Mouse (Mus musculus) heart, postnatal 10 days (tissue): ENCODE data around the gene Csnk2a2. TPM values are rescaled to one million over a fixed set of nuclear protein-coding genes. Genes with fewer than 3 reads are reported as not detected.

Experiments used
- DNase-seq, 2 experiments: peaks; one replicate each; pipeline ENCODE4 v3.0.0; 2021
- intact Hi-C: fragments of 180-260 bp; cut with DNase I; formaldehyde crosslinking; loops from one replicate; pipeline ENCODE4 v1.15.1; 2025
- total RNA-seq, 2 experiments: library from RNA; stranded (reverse); gene quantifications; 2 replicates each; pipeline ENCODE4 v1.2.3; 2021

Csnk2a2 gene
- total RNA-seq, result 10 to 100 TPM; 44.3 to 44.7 TPM

DNA sequence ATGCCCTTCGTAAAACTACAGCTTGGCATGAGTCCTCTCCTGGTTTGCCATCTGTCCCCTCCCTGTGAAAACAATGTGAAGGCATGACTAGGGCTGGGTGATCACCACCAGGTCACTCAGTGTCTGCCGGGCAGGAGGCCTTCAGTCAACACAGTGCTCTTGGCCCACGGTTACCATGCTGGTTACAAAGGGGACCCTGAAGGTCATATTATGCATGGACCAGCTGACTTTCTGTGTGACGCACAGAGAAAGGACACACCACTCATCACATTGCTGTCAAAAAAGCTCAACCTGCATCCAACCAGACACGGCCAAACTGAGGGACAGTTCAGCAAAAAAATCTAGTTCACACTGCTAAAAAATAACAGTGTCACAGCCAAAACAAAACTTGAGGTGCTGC lies at the start of gene Csnk2a2:
Gene Csnk2a2 (minus strand): TSS at position 34 of the 400 bp plus-strand sequence.
- DNase-seq, result no peak
- intact Hi-C loops, result no loop called here

DNA sequence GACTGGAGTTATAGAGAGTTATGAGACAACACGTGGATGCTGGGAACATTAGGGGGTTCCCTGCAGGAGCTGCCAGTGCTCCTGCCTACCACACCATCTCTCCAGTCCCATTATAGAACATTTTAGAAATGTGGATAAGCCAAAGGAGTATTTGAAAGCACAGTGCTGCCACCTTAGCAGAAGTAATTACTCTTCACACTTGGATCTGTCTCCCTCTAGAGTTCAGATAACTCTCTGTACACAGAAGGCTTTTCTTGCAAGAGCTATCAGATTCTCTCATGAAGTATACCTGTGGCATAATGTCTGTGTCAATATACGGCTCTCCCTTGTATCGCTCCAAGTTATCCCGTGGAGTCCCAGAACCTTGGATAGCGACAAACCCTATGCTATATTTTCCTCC lies 49.6 kb upstream of the Csnk2a2 start:
- DNase-seq, result no peak
- intact Hi-C loops, result loop anchor here (5.0 kb wide), 1 partner anchor 192 kb away; no protein-coding TSS in a partner anchor

DNA sequence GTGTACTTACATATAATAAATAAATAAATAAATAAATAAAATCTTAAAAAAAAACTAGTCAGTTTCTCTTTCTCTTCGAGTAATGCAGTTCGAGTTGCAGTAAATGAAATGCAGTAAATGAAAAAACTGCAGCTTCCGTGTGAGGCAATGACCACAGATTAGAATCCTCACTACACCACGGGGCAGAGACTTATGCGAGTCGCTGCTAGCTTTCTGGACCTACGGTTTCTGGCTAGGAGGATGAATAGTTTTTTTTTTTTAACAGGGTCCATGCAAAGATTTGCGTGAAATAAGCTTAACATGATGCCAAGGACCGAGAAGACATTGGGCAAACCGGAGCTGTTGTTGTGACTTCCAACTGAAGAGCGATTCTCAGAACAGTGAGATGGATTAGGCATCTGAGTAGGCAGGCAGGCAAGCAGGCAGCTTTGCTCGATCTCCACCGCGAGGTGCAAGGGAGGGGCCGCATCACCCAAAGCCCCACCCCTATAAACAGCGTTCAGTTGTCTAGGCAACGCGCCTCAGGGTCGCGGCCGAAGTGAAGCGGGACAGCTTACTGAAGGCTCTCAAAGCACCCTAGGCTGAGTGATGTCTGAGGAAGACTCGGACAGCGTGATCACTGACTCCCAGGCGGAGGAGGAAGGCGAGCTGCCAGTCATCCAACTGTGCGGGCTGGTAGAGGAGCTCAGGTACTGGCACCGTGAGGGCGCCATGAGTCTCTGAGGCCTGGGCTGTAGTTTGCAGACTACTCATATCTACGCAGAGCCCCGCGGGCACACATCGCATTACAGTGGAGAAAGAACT lies 43.9 kb upstream of the Csnk2a2 start, which contains the start of gene Ccdc113:
Gene Ccdc113 (plus strand): TSS at position 502 of the 804 bp plus-strand sequence.
- peak; percentile 54 to 62 for DNase-seq

DNA sequence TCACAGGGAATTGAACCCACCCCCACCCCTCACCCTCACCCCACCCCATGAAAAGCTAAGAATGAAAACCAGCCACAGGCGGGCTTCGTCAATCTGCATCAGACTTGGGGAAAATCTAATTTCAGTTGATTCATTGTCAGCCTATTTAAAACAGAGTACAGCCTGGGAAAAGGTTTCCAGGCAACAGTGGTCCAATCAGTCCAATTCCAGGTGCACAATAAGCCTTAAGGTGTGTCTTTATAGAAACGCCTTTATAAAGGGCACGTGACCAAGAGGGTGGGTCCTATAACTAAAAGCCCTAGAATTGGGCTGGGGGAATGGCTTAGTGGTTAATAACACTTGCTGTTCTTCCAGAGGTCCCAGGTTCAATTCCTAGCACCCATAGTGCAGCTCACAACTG lies 42.4 kb upstream of the Csnk2a2 start:
- no peak for DNase-seq
- intact Hi-C loops, result no loop called here

More for the DNA sequence above, 43.9 kb upstream of the Csnk2a2 start, which contains the start of gene Ccdc113:
- intact Hi-C loops, result no loop called here

DNA sequence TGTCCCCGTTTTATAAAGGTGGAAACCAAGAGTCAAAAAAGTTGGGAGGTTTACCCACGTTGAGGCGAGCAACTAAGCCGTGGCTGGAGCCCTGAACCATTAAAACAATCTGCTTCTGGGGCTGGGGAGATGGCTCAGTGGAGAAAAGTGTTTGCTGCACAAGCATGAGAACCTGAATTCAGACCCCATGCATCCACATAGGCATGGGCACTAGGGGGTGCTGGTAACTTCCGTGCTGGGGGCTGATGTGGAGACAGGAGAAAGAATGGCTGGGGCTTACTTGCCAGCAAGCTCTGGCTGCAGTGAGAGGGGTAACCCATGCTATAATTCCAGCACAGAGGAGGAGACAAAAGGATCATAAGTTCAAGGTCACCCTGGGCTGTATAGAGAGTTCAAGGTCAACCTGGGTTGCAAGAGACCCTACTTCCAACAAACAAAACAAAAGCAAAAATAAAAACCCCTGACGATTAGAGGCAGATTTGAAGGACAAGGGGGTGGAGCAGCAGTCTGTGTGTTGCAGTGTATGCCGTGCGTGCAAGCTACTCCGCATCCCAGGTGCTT lies 39.0 kb upstream of the Csnk2a2 start:
- intact Hi-C loops, result no loop called here
- DNase-seq, result no peak

DNA sequence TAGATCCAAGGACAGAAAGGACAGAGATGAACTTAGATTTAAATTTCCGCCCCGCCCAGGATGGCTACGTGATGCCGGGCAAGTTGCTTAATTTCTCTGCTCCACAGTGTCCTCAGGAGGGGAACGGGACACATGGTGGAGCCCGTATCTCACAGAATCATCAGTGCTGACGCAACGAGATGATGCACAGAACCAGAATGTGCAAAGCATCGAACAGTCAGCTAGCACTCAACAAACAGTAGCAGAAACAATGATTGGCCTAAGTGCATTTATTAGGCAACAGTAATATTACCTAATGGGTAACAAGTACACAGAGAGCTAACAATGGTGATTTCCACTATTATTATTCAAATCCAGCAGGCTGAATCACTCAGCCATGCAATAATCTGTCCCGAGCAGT lies 38.4 kb upstream of the Csnk2a2 start:
- intact Hi-C loops, result no loop called here
- no peak for DNase-seq

DNA sequence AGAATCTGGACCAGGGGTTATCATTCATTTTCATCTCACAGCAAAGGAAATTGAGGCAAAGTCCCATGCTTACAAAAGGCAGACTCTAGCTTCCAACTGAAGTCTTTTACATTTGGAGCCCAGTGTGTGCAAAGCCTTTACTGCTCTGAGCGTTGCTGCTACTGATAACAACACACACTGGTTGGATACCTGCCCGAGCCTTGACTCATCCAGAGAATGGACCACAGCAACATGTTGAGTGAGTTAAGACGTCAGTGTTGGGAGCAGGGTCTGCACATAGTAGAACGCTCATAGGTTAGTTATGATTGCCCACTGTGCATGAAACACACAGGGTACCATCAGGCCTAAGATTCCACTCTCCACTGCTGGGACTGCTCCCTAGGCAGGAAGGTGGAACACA lies 34.2 kb upstream of the Csnk2a2 start:
- intact Hi-C loops, result no loop called here
- no peak for DNase-seq

DNA sequence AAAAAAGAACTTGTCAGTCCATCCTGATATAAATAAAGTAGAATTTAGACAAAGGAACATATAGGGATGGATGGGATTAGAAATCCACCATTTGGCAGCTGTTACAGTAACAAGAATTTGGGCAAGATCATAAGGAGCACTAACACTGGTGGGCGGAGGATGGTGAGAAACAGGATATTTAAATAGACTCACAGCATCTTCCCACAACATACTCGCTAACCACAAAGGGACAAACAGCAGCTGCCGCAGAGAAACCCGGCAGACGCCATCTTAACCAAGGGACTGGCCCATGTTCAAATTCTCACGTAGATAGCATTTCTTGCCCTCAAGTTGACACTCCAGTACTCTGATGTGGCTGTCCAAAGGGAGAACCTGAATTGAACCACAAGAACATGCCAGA lies 27.1 kb upstream of the Csnk2a2 start:
- DNase-seq, result no peak
- intact Hi-C loops, result no loop called here

DNA sequence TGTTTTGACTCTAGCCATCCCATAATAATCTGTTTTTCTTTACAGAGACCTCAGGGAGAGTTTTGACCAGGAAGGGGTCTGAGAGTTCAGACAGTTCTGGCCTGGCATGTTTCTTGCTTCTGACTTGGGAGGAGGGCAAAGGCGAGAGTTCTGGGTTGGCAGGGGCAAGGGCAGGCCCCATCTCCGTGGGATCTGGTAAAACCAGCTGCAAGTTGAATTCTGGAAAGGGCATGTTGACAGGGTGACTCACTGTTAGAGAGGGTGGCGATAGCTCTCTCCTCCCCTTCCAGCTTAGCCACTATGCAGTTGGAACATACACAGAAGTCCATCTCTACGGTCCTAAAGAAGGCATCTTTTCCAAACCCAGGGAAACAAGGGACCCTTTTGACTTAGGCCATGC lies 23.4 kb upstream of the Csnk2a2 start:
- DNase-seq, result no peak
- intact Hi-C loops, result no loop called here

DNA sequence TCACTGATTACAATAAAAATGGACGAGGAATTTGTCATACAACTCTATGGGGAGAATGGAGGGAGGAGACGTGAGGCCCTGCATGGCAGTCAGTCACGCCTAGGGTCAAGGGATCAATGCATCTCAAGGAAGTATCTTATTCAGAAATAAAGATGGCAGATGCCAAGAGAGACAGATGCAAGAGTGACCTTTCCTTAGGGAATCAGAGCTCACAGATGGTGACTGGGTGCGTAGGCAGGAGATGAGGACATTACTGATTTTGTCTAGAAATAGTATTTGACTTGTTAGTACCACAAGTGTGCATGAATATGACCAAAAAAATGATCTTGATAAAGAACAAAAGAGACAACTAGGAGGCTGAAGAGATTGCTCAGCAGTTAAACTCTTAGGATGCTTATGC lies 22.4 kb upstream of the Csnk2a2 start:
- DNase-seq, result no peak
- intact Hi-C loops, result no loop called here

DNA sequence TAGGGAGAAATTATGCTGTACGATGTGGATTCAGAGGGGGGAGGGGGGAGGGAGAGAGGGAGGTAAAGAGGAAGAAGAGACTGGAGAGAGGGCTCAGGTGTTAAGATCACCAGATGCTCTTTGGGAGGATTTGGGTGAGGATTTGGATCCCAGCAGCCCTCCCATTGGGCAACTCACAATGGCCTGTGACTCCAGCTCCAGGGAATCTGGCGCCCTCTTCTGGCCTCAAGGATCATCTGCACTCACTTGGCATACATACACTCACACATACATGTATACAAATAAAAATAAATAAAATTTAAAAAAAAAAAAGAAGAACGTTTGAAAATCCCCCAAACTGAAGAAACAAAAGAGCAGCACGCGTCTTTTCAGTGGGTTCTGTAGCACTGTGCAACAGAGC lies 16.4 kb upstream of the Csnk2a2 start:
- intact Hi-C loops, result no loop called here
- no peak for DNase-seq

DNA sequence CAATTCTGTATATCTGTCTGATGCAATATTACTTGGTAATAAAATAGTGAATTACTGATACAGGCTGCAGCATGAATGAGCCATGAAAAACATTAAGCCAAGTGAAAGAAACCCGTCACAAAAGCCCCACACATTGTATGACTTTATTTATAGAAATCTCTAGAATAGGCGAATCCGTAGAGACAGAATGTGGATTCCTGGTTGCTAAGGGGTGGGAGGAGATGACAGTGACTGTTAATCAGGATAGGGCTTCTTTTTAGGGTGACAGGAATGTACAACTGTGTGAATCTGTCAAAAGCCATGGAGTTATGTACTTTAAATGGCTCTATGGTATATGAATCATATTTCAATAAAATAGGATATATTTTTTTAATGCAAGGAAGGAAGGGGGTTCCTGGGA lies 15.8 kb upstream of the Csnk2a2 start:
- no peak for DNase-seq
- intact Hi-C loops, result no loop called here

DNA sequence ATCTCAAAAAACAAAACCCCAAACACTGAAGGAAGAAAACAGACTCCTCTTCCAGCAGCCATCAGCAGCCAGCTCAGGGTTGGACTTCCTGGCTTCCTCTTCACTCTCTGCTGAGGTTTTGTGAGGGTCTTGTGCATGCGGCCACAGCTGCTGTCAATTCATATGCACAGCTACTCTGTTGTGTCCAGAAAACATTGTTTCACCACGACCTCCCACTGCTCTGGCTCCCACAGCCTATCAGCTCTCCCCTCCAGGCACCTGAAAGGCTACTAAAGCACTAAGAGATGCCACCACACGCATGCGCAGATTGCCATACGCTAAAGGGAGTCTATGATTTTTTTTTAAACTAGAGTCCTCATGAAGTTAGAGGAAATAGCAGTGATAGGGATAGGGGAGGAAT lies 15.0 kb upstream of the Csnk2a2 start:
- no peak for DNase-seq
- intact Hi-C loops, result no loop called here

DNA sequence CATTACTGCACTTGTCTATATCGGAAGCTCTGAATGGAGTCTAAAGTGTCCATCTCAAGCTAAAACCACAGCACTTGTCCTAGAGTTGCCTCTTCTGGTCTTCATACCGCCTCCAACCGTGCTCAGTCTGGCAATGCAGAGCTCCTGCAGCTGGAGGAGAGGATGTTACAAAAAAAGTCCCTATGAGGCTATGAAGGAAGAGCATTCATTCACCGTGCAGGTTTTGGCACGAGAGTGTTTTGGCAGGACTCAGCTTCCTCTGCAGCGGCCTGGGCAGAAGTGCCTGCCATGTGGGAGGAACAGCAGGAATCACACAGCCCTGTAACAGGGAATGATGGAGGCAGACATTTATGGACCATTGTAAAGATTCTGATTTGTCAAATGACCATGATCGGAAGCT lies 12.6 kb upstream of the Csnk2a2 start:
- DNase-seq, result no peak
- intact Hi-C loops, result no loop called here

DNA sequence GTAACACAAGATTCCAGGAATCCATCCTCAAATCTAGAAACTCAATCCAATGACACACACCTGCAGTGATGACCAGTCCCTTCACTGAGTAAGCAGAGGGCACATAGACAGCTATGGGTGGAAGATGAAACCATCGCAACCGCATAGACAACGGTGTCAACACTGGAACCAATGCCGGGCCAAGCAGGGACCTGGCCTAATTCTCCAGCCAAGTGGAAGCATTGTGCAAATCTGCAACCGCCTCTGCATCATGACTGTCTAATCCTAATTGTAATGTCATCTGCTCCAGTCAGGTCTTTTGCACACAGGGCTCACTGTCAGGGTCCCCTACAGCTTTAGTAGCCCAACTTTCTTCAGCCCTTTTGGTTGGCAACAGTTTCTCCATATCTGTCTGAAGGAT lies 10.6 kb upstream of the Csnk2a2 start:
- intact Hi-C loops, result no loop called here
- no peak for DNase-seq

DNA sequence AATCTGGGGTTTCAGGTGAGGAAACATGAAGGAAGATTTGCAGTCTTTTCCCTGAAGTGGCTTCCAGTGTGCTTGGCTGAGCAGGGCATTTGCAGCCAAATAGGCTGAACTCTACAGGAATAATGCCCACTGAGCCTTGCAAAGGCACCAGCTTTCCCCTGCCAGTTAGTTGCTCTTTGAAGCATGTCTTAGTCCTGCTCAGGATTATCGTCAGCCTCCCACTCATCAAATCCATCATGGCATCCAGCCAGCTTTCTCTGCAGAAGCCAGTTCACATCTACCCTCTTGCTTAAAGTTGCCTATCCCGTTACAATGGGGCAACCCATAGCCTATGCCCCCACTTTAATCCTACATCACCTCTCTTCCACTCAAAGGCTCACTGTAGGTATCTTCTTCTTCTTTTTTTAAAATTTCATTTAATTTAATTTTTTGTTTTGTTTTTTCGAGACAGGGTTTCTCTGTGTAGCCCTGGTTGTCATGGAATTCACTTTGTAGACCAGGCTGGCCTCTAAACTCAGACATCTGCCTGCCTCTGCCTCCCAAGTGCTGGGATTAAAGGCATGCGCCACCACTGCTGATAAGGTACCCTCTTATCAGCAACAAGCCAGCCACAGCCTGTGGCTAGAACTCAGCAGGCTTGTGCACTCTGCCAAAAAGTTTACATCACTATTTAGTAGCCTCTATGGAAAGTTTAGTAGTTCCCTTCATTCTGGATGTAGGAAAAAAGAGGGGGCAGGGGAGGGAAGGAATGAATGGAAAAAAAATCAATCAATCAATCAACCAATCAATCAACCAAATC lies 9.6 kb upstream of the Csnk2a2 start:
- intact Hi-C loops, result no loop called here
- DNase-seq, result no peak

DNA sequence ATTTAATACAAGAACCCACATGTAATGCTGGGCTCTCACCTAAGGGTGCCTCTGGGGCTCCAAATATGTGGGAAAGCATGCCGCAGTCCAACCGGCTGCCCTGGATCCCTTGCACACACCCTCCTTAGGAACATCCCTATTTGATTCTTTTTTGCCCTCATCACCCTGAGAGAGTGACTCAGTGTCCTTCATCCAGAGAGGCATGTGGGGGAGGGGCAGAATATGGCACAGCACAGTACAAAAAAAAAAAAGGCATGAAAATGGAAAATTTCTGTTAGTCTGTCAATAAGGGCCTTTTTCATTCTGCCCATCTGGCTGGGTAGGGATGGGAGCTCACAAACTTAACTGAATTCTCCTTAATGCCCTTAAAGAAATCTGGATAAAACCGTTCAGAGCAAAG lies 8.0 kb upstream of the Csnk2a2 start:
- intact Hi-C loops, result no loop called here

DNA sequence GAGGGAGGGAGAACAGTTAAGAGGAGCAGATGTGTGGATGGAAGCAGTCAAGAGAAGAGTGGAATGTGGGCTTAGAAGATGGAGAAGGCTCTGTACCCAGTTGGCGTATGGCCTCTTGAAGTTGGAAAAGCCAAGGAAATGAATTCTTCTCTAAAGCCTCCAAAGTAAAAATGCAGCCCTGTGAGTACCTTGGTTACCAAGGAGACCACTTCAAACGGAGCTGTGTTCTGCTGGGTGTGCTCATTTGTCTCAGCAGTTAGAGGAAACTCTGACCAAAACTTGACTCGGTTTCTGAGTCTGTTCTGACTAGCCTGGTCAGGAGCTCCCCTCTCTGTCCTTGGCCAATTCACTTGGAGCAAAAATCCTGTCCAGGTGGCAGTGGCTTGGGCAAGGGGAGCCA lies 6.6 kb upstream of the Csnk2a2 start:
- intact Hi-C loops, result no loop called here
- no peak for DNase-seq

More for the DNA sequence above, 8.0 kb upstream of the Csnk2a2 start:
- DNase-seq, result no peak

DNA sequence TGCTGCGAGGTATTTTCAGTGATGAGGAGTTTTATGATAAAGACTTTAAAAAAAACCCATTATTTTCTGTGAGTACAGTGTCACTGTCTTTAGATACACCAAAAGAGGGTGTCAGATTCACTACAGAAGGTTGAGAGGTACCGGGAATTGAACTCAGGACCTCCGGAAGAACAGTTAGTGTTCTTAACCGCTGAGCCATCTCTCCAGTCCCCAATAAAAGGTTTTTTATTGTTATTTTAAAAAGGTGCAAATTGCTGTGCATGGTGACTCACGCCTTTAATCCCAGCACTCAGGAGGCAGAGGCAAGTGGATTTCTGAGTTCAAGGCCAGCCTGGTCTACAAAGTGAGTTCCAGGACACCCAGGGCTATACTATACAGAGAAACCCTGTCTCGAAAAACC lies 5.6 kb upstream of the Csnk2a2 start:
- intact Hi-C loops, result no loop called here

DNA sequence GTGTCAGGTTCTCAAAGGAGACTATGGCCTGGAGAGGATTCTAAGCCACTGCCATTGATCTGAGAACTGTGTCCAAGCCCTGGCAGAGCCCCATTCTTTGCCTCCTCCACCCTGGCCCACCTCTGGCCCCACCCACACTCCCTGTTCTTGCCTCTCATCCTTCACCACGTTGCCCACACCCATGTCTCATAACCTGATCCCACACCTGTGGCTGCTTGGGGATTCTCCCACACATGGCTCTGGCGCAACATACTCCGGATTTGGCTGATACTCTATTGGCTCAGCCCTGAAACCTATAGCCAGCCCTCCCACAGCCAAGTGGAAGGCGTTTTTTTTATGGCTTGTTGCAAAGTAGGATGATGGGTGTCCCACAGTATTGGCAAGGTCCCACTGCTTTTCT lies 2.2 kb upstream of the Csnk2a2 start:
- DNase-seq, result no peak
- intact Hi-C loops, result no loop called here

More for the DNA sequence above, 5.6 kb upstream of the Csnk2a2 start:
- DNase-seq, result no peak

DNA sequence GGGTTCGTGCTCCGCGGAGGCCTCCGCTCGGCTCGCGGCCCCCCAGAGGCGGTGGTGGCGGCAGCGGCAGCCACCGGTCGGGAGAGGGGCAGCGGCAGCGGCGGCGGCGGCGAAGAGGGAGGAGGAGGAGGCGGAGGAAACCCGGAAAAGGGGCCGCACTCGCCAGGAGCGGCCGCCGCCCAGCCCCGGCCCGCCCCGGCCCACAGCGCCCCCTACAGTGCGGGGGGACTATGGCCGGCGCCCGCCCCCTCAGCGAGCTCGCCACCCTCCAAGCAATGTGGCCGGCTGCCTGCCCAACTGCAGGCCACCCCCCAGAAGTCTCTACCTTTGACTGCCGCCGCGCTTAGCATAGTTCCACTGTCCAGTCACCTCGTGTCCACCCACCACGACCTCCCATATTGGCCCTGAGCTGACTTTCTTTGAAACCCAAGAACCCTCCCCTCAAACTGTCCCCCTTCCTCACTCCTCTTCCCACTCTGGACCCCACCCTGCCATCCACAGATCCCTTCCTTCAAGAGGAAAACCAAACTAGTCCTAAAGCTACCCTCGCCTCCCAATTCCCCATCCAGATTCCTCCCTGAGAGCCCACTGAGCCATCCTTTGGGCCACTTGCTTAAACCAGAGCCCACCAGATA lies 1.0 kb downstream of the Csnk2a2 start:
- intact Hi-C loops, result loop anchor here (5.0 kb wide), 1 partner anchor 52 kb away; no protein-coding TSS in a partner anchor
- peak; percentile 88 to 92 for DNase-seq
